Mouse (Mus musculus): ENCODE results near the gene Rps3. TPM values are rescaled to one million over a fixed set of nuclear protein-coding genes. Genes with fewer than 3 reads are reported as not detected.

Rps3 gene
- polyA plus RNA-seq, 1 experiment from 2014 or later = 472 TPM

DNA sequence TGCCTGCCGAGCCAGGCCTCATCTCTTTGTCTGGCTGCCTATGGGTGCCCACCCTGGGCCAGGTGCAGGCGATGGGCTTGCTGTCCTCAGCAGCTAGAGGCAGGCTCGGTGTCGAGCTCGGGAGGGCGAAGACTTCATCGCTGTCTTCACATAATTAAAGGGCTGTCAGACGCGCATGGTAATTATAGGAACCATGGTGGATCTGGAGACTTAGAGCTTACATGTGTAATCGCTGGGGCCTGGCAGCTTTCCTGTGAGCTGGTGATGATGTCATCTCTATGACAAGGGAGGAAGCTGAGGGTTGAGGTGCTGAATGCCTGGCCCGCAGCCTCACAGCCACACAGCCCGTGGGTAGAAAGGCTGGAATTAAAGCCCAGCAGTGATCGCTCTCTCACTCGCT, 51.3 kb downstream of the Rps3 start:
- ATAC-seq (no peak), DNase-seq (no peak)
- Histone ChIP-seq H3K4me3 (ENCODE audit: low read depth, low read length) (no peak overlapping the region), H3K36me3 (replicated peaks; ENCODE audit: insufficient read depth, low read length) (no peaks in the 10 kb centered on the region), H3K9ac (replicated peaks) (no peak overlapping the region), H3K9me3 (ENCODE audit: low read length) (no peaks in the 10 kb centered on the region), H3K4me1 (ENCODE audit: insufficient read depth) (peaks cover 10% of the 10 kb centered on the region), H3K27me3 (ENCODE audit: insufficient read depth, low read length) (no peaks in the 10 kb centered on the region), H3K27ac (ENCODE audit: low read depth) (no peak overlapping the region), H3K4me2 (ENCODE audit: low read depth, low read length) (no peak overlapping the region)
- WGBS (ENCODE audit: insufficient replicate concordance) = 66% methylated on average over 14 of the region's 14 CpGs
- TF ChIP-seq CTCF (IDR thresholded peaks at IDR 0.05; ENCODE audit: low read depth) (no peak), EP300 (IDR thresholded peaks at IDR 0.05; ENCODE audit: low read depth) (no peak)

DNA sequence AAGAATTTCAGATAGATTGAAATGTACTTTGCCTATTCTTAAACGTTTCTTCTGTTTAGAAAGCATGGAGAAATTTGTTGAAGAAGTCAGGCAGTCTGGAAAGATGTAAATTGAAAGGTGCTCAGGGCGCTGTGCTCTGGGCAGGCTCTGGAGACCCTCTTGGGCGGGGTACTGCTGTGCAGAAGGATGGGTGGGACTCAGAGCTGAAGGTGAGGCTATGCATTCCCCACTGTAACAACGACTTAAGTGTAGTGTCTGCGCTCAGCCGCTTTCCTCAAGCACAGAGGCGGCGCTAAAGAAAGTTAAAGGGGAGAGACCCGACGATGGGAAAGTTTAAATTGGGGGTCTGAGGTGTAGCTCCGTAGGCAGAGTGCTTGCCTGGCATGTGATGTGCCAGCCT, 53.3 kb downstream of the Rps3 start:
- peaks cover 10% of the 10 kb centered on the region for H3K4me1 ChIP-seq (ENCODE audit: insufficient read depth)
- TF ChIP-seq EP300 (IDR thresholded peaks at IDR 0.05; ENCODE audit: low read depth) (no peak), CTCF (IDR thresholded peaks at IDR 0.05; ENCODE audit: low read depth) (no peak)
- 79% methylated on average over 11 of the region's 11 CpGs for WGBS (ENCODE audit: insufficient replicate concordance)
- DNase-seq (no peak), ATAC-seq (no peak)
- no peaks in the 10 kb centered on the region for H3K36me3 ChIP-seq (replicated peaks; ENCODE audit: insufficient read depth, low read length)
- no peak overlapping the region for H3K4me2 ChIP-seq (ENCODE audit: low read depth, low read length)
- H3K9me3 ChIP-seq (ENCODE audit: low read length) = no peaks in the 10 kb centered on the region
- H3K27ac ChIP-seq (ENCODE audit: low read depth) = no peak overlapping the region
- H3K4me3 ChIP-seq (ENCODE audit: low read depth, low read length) = no peak overlapping the region
- no peak overlapping the region for H3K9ac ChIP-seq (replicated peaks)
- no peaks in the 10 kb centered on the region for H3K27me3 ChIP-seq (ENCODE audit: insufficient read depth, low read length)

DNA sequence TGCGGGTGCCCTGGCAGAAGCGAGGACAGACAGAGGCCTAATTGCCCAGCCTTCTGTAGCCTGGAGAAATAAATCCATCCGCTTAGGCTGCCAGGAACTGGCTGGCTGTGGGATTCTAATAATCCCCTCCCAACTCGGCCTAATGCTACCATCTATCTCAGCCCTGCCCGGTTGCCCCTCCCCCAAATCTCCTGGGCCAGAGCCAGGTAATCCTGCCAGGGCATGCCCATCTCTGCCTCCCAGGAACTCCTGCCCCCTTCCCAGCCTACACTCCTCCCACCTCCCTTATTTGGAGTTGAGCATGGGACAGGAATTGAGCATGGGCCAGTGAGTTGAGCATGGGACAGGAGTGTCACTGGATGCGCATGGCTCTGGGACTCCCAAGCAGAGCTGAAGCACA, 53.8 kb downstream of the Rps3 start:
- Histone ChIP-seq H3K4me3 (ENCODE audit: low read depth, low read length) (no peak overlapping the region), H3K4me2 (ENCODE audit: low read depth, low read length) (no peak overlapping the region), H3K9me3 (ENCODE audit: low read length) (no peaks in the 10 kb centered on the region), H3K27ac (ENCODE audit: low read depth) (no peak overlapping the region), H3K36me3 (replicated peaks; ENCODE audit: insufficient read depth, low read length) (no peaks in the 10 kb centered on the region), H3K4me1 (ENCODE audit: insufficient read depth) (peaks cover 5% of the 10 kb centered on the region; the same call in 1 of the 2 replicates), H3K9ac (replicated peaks) (no peak overlapping the region), H3K27me3 (ENCODE audit: insufficient read depth, low read length) (no peaks in the 10 kb centered on the region)
- DNase-seq (no peak), ATAC-seq (no peak)
- no peak for TF ChIP-seq EP300 (IDR thresholded peaks at IDR 0.05; ENCODE audit: low read depth)
- TF ChIP-seq CTCF (IDR thresholded peaks at IDR 0.05; ENCODE audit: low read depth) = no peak
- 76% methylated on average over 6 of the region's 6 CpGs for WGBS (ENCODE audit: insufficient replicate concordance)

DNA sequence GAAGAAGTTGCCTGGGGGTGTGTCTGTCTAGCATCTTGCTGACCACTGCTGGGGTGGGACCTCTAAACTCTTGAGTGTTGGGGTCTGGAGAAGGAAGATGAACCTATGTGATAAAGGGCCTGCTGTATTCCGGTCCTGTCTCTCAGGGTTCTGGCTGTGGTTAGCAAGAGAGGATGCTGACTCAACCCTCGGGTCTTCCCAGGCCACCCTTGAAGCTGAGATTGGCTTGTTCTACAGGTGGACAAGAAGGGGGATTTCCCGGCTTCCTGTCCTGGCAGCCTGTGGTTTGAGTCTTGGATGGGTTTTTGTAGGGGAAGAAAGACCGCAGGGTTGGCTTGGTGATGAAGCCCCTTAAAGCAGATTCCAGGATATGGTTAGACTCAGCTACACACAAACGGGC, 54.7 kb downstream of the Rps3 start:
- Histone ChIP-seq H3K27ac (ENCODE audit: low read depth) (no peak overlapping the region), H3K9ac (replicated peaks) (no peak overlapping the region)
- TF ChIP-seq CTCF (IDR thresholded peaks at IDR 0.05; ENCODE audit: low read depth) (no peak), EP300 (IDR thresholded peaks at IDR 0.05; ENCODE audit: low read depth) (no peak)

DNA sequence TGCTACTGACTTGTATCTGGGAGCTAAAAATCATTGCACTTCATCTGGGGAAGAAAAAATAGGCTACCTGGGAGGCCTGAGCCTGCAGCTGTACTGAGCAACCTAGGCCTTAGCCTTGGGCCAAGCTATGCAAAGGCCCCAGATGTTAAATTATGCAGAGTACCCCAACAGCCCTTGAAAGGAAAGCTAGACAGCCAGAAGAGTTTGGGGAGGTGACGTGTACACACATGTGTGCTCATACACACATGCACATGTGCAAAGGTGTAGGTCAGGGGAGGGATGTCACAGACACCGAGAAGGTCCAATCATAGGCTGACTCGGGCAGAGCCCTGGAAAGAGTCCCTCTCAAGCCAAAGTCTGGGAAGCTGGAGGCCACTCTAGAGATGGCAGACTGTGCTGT, 55.6 kb downstream of the Rps3 start:
- Histone ChIP-seq H3K27ac (ENCODE audit: low read depth) (no peak overlapping the region), H3K4me3 (ENCODE audit: low read depth, low read length) (no peak overlapping the region), H3K9ac (replicated peaks) (no peak overlapping the region), H3K36me3 (replicated peaks; ENCODE audit: insufficient read depth, low read length) (no peaks in the 10 kb centered on the region), H3K4me2 (ENCODE audit: low read depth, low read length) (no peak overlapping the region), H3K4me1 (ENCODE audit: insufficient read depth) (no peaks in the 10 kb centered on the region), H3K27me3 (ENCODE audit: insufficient read depth, low read length) (no peaks in the 10 kb centered on the region), H3K9me3 (ENCODE audit: low read length) (no peaks in the 10 kb centered on the region)
- 82% methylated on average over 3 of the region's 3 CpGs for WGBS (ENCODE audit: insufficient replicate concordance)
- no peak for TF ChIP-seq CTCF (IDR thresholded peaks at IDR 0.05; ENCODE audit: low read depth)
- no peak for TF ChIP-seq EP300 (IDR thresholded peaks at IDR 0.05; ENCODE audit: low read depth)
- ATAC-seq (no peak), DNase-seq (no peak)

More for the DNA sequence above, 54.7 kb downstream of the Rps3 start:
- WGBS (ENCODE audit: insufficient replicate concordance) = 40% methylated on average over 5 of the region's 5 CpGs
- no peak for ATAC-seq
- Histone ChIP-seq H3K4me3 (ENCODE audit: low read depth, low read length) (no peak overlapping the region), H3K4me2 (ENCODE audit: low read depth, low read length) (no peak overlapping the region), H3K9me3 (ENCODE audit: low read length) (no peaks in the 10 kb centered on the region), H3K4me1 (ENCODE audit: insufficient read depth) (no peaks in the 10 kb centered on the region), H3K36me3 (replicated peaks; ENCODE audit: insufficient read depth, low read length) (no peaks in the 10 kb centered on the region), H3K27me3 (ENCODE audit: insufficient read depth, low read length) (no peaks in the 10 kb centered on the region)
- DNase-seq = no peak

Other genes with a start within 250 kb of the Rps3 start
- gene Mogat2, start 245.1 kb downstream of the Rps3 start, polyA plus RNA-seq (2015; fragmentation: Nextera tagmentation; extraction: Ambion mirVana) = 3.9 and 4.0 TPM in 2 replicates
- 0.06 TPM in 2 replicates for gene Map6, start 216.3 kb downstream of the Rps3 start, polyA plus RNA-seq (2015; fragmentation: Nextera tagmentation; extraction: Ambion mirVana)
- 24.0 and 29.6 TPM in 2 replicates for gene Serpinh1, start 130.5 kb downstream of the Rps3 start, polyA plus RNA-seq (2015; fragmentation: Nextera tagmentation; extraction: Ambion mirVana)
- gene Gdpd5, start 102.3 kb downstream of the Rps3 start, polyA plus RNA-seq (2015; fragmentation: Nextera tagmentation; extraction: Ambion mirVana) = 1.7 TPM in 2 replicates
- gene Klhl35, start 17.7 kb downstream of the Rps3 start, polyA plus RNA-seq (2015; fragmentation: Nextera tagmentation; extraction: Ambion mirVana) = 0.35 and 0.37 TPM in 2 replicates
- 20.1 and 21.8 TPM in 2 replicates for gene Arrb1, start 51.7 kb upstream of the Rps3 start, polyA plus RNA-seq (2015; fragmentation: Nextera tagmentation; extraction: Ambion mirVana)
- 0.55 and 0.66 TPM in 2 replicates for gene Tpbgl, start 143.4 kb upstream of the Rps3 start, polyA plus RNA-seq (2015; fragmentation: Nextera tagmentation; extraction: Ambion mirVana)
- gene Slco2b1, start 227.6 kb upstream of the Rps3 start, polyA plus RNA-seq (2015; fragmentation: Nextera tagmentation; extraction: Ambion mirVana) = 0.68 and 0.73 TPM in 2 replicates
- not detected in 2 replicates for gene Olfr520, start 246.5 kb upstream of the Rps3 start, polyA plus RNA-seq (2015; fragmentation: Nextera tagmentation; extraction: Ambion mirVana)